Mouse (Mus musculus): ENCODE data around the gene Pabpc1l. TPM values are rescaled to one million over a fixed set of nuclear protein-coding genes. Genes with fewer than 3 reads are reported as not detected.

The Pabpc1l gene
- total RNA-seq, 2 experiments from 2014 or later = 1.7 TPM

GRCm38 (mm10) chr2:164083609-164084341 is 58.5 kb downstream of the Pabpc1l start:
- no peak for DNase-seq (ENCODE audit: low spot score in 2 of 2)

DNA sequence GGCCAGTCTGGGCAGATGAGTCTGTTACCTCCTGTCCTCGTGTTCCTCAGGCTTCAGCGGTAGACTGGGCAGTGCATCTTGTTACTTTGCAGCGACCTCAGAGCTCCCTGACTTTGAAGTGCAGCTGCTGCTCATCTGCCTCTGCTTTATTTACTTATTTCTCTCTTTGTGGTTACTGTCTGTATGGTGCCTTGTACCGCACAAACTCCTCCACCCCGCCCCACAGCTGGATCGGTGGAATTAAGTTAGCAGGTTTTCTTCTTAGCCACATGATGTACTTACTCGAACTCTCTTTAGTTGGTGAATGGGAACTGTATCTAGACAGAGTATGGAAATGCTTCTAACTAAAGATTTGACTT is 59.1 kb downstream of the Pabpc1l start:
- no peak for DNase-seq (ENCODE audit: low spot score in 2 of 2)

DNA sequence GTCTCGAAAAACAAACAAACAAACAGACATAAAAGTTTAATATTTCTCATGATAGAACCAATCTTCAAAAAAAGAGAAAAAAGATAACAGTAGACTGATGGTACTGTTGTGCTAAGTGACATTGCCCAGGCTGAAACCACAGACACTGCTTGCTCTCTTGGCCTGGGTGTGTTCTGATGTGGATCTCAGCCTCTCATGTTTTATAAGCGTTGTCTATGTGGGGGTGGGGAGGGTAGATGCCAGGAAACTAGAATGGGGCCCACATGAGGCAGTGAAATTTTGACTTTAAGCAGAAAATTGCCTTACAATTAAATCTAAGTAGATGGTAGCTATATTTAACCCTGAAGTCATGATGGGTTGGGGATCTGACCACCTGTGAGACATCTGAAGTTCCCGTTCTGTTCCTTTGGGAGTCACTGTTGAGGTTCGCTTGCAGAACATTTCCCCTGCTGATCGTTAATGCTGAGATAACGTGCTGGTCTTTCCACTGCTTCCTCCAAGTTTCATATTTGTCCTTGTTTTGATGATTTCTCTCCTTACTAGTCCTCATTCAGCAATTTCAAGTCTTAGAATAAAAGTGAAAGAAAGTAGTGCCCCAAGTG is 62.3 kb downstream of the Pabpc1l start:
- DNase-seq (ENCODE audit: low spot score in 2 of 2) = no peak

DNA sequence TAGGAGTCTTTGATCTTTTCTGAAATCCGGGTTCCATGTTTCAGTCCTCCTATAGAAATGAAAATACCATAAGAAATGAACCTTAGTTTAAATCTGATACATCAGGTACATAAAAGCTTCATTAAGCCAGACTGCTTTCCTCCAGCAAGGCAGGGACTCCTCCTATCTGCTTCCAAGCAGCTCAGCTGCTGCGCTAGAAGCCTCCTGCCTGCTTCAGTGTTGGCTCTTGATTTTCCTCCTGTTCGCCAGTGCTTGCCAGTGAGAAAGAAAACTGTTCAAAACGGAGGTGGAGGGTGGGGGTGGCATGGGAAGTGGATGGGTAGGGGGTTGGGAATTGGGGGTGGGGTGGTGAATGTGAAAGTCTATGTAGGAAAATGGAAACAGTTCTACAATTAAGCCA is 64.3 kb downstream of the Pabpc1l start:
- DNase-seq (ENCODE audit: low spot score in 2 of 2) = no peak

GRCm38 (mm10) chr2:164094152-164094551 is 68.9 kb downstream of the Pabpc1l start:
- DNase-seq (ENCODE audit: low spot score in 2 of 2) = no peak

GRCm38 (mm10) chr2:164098603-164099250 is 73.5 kb downstream of the Pabpc1l start:
- no peak for DNase-seq (ENCODE audit: low spot score in 2 of 2)

Other genes with a start within 250 kb of the Pabpc1l start
- under 1 TPM in 1 of 2 experiments, not detected in 1; 0.27 TPM for gene Ccn5, start 204.6 kb upstream of the Pabpc1l start, total RNA-seq (2021)
- gene Kcnk15, start 171.8 kb upstream of the Pabpc1l start, total RNA-seq (2021) = not detected
- 10 to 100 TPM; 55.6 to 57.2 TPM for gene Rims4, start 106.8 kb upstream of the Pabpc1l start, total RNA-seq (2021)
- gene Ywhab, start 30.5 kb upstream of the Pabpc1l start, total RNA-seq (2021) = 100 to 1,000 TPM; 562 to 599 TPM
- 10 to 100 TPM; 36.7 to 41.4 TPM for gene Stk4, start 44.9 kb downstream of the Pabpc1l start, total RNA-seq (2021)
- gene Tomm34, start 45.7 kb downstream of the Pabpc1l start, total RNA-seq (2021) = 10 to 100 TPM; 41.8 to 43.6 TPM
- 1 to 10 TPM; 6.5 to 7.7 TPM for gene Kcns1, start 145.7 kb downstream of the Pabpc1l start, total RNA-seq (2021)
- not detected for gene Wfdc5, start 157.3 kb downstream of the Pabpc1l start, total RNA-seq (2021)
- not detected for gene Wfdc12, start 165.2 kb downstream of the Pabpc1l start, total RNA-seq (2021)
- gene Wfdc15a, start 174.7 kb downstream of the Pabpc1l start, total RNA-seq (2021) = not detected
- gene Wfdc15b, start 196.2 kb downstream of the Pabpc1l start, total RNA-seq (2021) = not detected
- gene Svs2, start 213.0 kb downstream of the Pabpc1l start, total RNA-seq (2021) = not detected
- gene Svs3b, start 231.2 kb downstream of the Pabpc1l start, total RNA-seq (2021) = not detected